Mouse (Mus musculus): ENCODE data around the gene Nadk2. TPM values are rescaled to one million over a fixed set of nuclear protein-coding genes. Genes with fewer than 3 reads are reported as not detected.

The Nadk2 gene
- 34.5 and 37.2 TPM in 2 replicates for polyA plus RNA-seq (2014; fragmentation: Nextera tagmentation; extraction: Ambion mirVana)

GRCm38 (mm10) chr15:9070912-9071555, at the start of gene Nadk2:
Gene Nadk2, plus strand, starts transcription at chr15:9071260.
- Histone ChIP-seq H3K36me3 (ENCODE audit: control insufficient read depth, insufficient read depth, low read length) (no peaks in the 10 kb centered on the region), H3K4me1 (ENCODE audit: control insufficient read depth, insufficient read depth, low read length) (no peaks in the 10 kb centered on the region; the same call in 1 of the 2 replicates), H3K27ac (replicated peaks; ENCODE audit: low read depth, low read length) (peak within 1 kb of the TSS; percentile 85), H3K27me3 (ENCODE audit: control insufficient read depth, insufficient read depth, low read length) (no peaks in the 10 kb centered on the region), H3K9me3 (ENCODE audit: control insufficient read depth, low read length) (no peaks in the 10 kb centered on the region), H3K4me2 (ENCODE audit: low read depth, severe bottlenecking) (peak within 1 kb of the TSS; percentile 81), H3K4me3 (ENCODE audit: low read depth, low read length) (peak within 1 kb of the TSS; percentile 90), H3K9ac (ENCODE audit: low read length) (peak within 1 kb of the TSS; percentile 87)
- DNase-seq (ENCODE audit: low spot score) (peak; percentile 98), ATAC-seq (ENCODE audit: insufficient number of reproducible peaks, low FRiP score, low TSS enrichment, low read depth) (peak; percentile 100)
- WGBS, result under 1% methylated on average over 32 of the region's 54 CpGs

DNA sequence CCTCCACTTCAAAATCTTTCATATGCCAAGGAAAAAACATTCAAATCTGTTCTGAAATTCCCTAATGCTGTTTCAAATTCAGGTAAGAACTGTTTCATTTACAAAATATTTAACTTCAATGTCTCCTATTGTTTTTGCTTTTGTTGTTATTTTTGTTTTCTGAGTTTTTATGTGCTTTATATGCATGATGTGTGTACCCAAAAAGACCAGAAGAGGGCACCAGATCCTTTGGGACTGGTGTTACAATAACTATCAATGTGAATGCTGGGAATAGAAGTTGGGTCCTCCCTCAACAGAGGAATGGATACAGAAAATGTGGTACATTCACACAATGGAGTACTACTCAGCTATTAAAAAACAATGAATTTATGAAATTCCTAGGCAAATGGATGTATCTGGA, 15.4 kb upstream of the Nadk2 start:
- no peak for ATAC-seq (ENCODE audit: insufficient number of reproducible peaks, low FRiP score, low TSS enrichment, low read depth)
- Histone ChIP-seq H3K9ac (ENCODE audit: low read length) (no peak overlapping the region), H3K27me3 (ENCODE audit: control insufficient read depth, insufficient read depth, low read length) (no peaks in the 10 kb centered on the region), H3K4me2 (ENCODE audit: low read depth, severe bottlenecking) (no peak overlapping the region), H3K27ac (replicated peaks; ENCODE audit: low read depth, low read length) (no peak overlapping the region), H3K4me3 (ENCODE audit: low read depth, low read length) (no peak overlapping the region), H3K36me3 (ENCODE audit: control insufficient read depth, insufficient read depth, low read length) (no peaks in the 10 kb centered on the region), H3K4me1 (ENCODE audit: control insufficient read depth, insufficient read depth, low read length) (no peaks in the 10 kb centered on the region), H3K9me3 (ENCODE audit: control insufficient read depth, low read length) (no peaks in the 10 kb centered on the region)
- DNase-seq (ENCODE audit: low spot score), result no peak

GRCm38 (mm10) chr15:9059856-9060255, 11.2 kb upstream of the Nadk2 start:
- H3K27ac ChIP-seq (replicated peaks; ENCODE audit: low read depth, low read length), result no peak overlapping the region
- H3K27me3 ChIP-seq (ENCODE audit: control insufficient read depth, insufficient read depth, low read length), result no peaks in the 10 kb centered on the region
- H3K4me2 ChIP-seq (ENCODE audit: low read depth, severe bottlenecking), result no peak overlapping the region
- H3K4me3 ChIP-seq (ENCODE audit: low read depth, low read length), result no peak overlapping the region
- H3K9ac ChIP-seq (ENCODE audit: low read length), result no peak overlapping the region
- no peaks in the 10 kb centered on the region for H3K4me1 ChIP-seq (ENCODE audit: control insufficient read depth, insufficient read depth, low read length)
- no peak for DNase-seq (ENCODE audit: low spot score)
- WGBS, result 87% methylated on average over 2 of the region's 2 CpGs
- no peaks in the 10 kb centered on the region for H3K9me3 ChIP-seq (ENCODE audit: control insufficient read depth, low read length)
- H3K36me3 ChIP-seq (ENCODE audit: control insufficient read depth, insufficient read depth, low read length), result no peaks in the 10 kb centered on the region
- no peak for ATAC-seq (ENCODE audit: insufficient number of reproducible peaks, low FRiP score, low TSS enrichment, low read depth)

GRCm38 (mm10) chr15:9061150-9061882, 9.7 kb upstream of the Nadk2 start:
- no peaks in the 10 kb centered on the region for H3K9me3 ChIP-seq (ENCODE audit: control insufficient read depth, low read length)
- ATAC-seq (ENCODE audit: insufficient number of reproducible peaks, low FRiP score, low TSS enrichment, low read depth), result no peak
- no peak for DNase-seq (ENCODE audit: low spot score)
- no peaks in the 10 kb centered on the region for H3K4me1 ChIP-seq (ENCODE audit: control insufficient read depth, insufficient read depth, low read length)
- no peak overlapping the region for H3K9ac ChIP-seq (ENCODE audit: low read length)
- 83% methylated on average over 7 of the region's 7 CpGs for WGBS
- H3K27me3 ChIP-seq (ENCODE audit: control insufficient read depth, insufficient read depth, low read length), result no peaks in the 10 kb centered on the region
- no peak overlapping the region for H3K27ac ChIP-seq (replicated peaks; ENCODE audit: low read depth, low read length)
- H3K36me3 ChIP-seq (ENCODE audit: control insufficient read depth, insufficient read depth, low read length), result no peaks in the 10 kb centered on the region
- H3K4me3 ChIP-seq (ENCODE audit: low read depth, low read length), result no peak overlapping the region
- H3K4me2 ChIP-seq (ENCODE audit: low read depth, severe bottlenecking), result no peak overlapping the region

DNA sequence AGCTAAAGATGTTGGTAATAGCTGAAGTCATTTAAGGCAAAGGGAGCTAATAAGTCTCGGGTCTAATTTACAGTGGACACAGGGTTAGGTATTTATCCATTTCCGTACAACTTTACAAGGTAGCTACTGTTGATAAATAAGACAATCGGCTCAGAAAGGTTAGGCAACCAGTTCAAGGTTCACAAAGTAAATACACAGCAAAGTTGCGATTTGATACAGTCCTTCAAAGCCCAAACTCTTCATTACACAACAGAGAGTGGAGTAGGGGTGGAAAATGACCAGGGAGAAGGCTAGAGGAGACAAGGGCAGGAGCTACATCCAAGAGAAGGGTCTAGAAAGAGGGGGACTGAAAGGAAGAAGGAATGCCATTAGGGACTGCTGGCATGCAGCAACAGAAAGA, 2.2 kb upstream of the Nadk2 start:
- DNase-seq (ENCODE audit: low spot score), result no peak
- 83% methylated on average over 4 of the region's 4 CpGs for WGBS
- Histone ChIP-seq H3K36me3 (ENCODE audit: control insufficient read depth, insufficient read depth, low read length) (no peaks in the 10 kb centered on the region), H3K9ac (ENCODE audit: low read length) (no peak overlapping the region), H3K27me3 (ENCODE audit: control insufficient read depth, insufficient read depth, low read length) (no peaks in the 10 kb centered on the region), H3K4me3 (ENCODE audit: low read depth, low read length) (no peak overlapping the region), H3K4me2 (ENCODE audit: low read depth, severe bottlenecking) (no peak overlapping the region), H3K4me1 (ENCODE audit: control insufficient read depth, insufficient read depth, low read length) (no peaks in the 10 kb centered on the region; the same call in 1 of the 2 replicates), H3K27ac (replicated peaks; ENCODE audit: low read depth, low read length) (no peak overlapping the region), H3K9me3 (ENCODE audit: control insufficient read depth, low read length) (no peaks in the 10 kb centered on the region)
- no peak for ATAC-seq (ENCODE audit: insufficient number of reproducible peaks, low FRiP score, low TSS enrichment, low read depth)

DNA sequence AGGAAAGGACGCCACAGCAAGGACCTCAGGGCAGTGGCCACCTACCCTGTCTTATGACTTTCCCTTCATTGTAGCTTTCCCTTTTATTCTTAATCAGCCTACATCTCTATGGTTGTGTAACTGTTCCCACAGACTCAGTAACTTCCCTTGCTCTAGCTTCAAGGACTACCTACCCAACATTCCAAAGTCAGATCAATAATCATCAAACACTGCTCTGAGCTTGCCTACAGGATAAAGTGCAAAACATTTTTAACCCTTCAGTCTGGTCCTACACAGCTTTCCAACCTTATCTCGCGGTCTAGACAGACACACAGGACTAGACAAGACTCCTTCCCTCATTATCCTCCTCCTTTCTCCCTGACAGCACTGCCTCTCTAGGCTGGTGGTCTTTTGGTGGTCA, 707 bp upstream of the Nadk2 start:
- H3K4me2 ChIP-seq (ENCODE audit: low read depth, severe bottlenecking), result peak overlapping the region; percentile 81
- 4% methylated on average over 3 of the region's 3 CpGs for WGBS
- H3K4me1 ChIP-seq (ENCODE audit: control insufficient read depth, insufficient read depth, low read length), result no peaks in the 10 kb centered on the region; the same call in 1 of the 2 replicates
- ATAC-seq (ENCODE audit: insufficient number of reproducible peaks, low FRiP score, low TSS enrichment, low read depth), result no peak; the same call in 1 of the 2 replicates
- no peaks in the 10 kb centered on the region for H3K36me3 ChIP-seq (ENCODE audit: control insufficient read depth, insufficient read depth, low read length)
- peak; percentile 36 for DNase-seq (ENCODE audit: low spot score)
- no peaks in the 10 kb centered on the region for H3K9me3 ChIP-seq (ENCODE audit: control insufficient read depth, low read length)
- peak overlapping the region; percentile 90 for H3K4me3 ChIP-seq (ENCODE audit: low read depth, low read length)
- peak overlapping the region; percentile 85 for H3K27ac ChIP-seq (replicated peaks; ENCODE audit: low read depth, low read length)
- H3K27me3 ChIP-seq (ENCODE audit: control insufficient read depth, insufficient read depth, low read length), result no peaks in the 10 kb centered on the region
- H3K9ac ChIP-seq (ENCODE audit: low read length), result peak overlapping the region; percentile 87

DNA sequence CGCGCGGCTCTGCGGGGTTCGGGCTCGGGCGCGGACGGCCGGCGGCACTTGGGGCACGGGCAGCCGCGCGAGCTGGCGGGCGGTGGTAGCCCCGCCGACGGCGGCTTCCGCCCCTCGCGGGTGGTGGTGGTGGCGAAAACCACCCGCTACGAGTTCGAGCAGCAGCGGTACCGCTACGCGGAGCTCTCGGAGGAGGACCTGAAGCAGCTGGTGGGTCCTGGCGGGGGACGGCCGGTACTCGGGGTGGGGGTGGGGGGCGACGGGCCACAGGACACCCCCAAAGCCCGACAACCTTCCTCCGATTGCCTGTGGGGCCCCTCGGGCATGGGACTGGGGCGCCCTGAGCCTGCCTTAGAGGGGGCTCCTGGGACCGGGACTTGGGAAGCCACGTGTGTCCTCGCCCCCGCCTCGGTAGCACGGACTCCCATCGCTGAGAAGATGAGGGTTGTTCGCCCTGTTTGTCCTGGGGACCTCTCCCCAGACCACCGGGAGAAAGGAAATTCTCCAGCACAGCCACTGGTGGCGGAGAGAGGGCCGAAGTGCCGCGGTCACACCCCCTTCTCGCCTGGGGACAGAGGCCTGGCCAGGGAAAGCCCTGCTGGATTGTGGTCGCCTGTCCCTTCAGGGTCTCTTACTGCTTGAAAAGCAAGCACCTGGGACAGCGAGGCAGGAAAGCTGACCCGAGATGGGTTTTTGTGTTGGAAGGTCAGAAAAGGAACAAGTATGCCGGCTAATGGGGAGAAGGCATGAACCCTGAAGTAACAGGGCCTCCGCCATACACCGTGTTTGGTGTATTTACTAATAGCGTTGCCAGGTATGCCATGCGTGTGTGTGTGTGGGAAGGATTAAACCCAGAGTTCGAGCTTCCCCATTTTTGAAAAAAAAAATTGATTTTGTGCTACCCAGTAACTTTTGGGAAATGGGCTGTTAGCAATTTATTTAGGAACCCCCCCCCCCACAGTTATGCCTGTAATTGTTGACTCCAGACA, 790 bp downstream of the Nadk2 start:
- H3K4me1 ChIP-seq (ENCODE audit: control insufficient read depth, insufficient read depth, low read length), result no peaks in the 10 kb centered on the region; the same call in 1 of the 2 replicates
- DNase-seq (ENCODE audit: low spot score) (peak; percentile 76), ATAC-seq (ENCODE audit: insufficient number of reproducible peaks, low FRiP score, low TSS enrichment, low read depth) (peak; percentile 35)

DNA sequence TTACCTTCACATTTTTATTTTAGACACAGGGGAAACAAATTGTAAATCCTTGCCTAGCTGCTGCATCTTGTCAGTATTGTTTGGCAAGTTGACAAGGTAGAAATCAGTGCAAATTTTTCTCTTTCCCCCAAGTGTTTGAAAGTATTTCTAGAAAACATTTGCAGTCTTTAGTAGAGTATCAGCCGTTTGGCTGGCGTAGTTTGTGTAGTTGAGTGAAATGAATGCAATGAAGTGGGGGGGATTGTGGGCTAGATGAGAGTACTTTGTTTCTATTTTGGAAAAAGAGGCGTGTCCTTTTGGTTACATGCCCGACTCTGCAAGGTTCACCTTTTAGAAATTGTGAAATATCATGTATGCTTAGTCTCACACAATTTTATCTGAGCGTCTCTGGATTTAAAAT, 1.6 kb downstream of the Nadk2 start:
- Histone ChIP-seq H3K9me3 (ENCODE audit: control insufficient read depth, low read length) (no peaks in the 10 kb centered on the region), H3K9ac (ENCODE audit: low read length) (no peak overlapping the region), H3K27ac (replicated peaks; ENCODE audit: low read depth, low read length) (no peak overlapping the region), H3K4me2 (ENCODE audit: low read depth, severe bottlenecking) (peak overlapping the region; percentile 69), H3K4me3 (ENCODE audit: low read depth, low read length) (peak overlapping the region; percentile 90), H3K36me3 (ENCODE audit: control insufficient read depth, insufficient read depth, low read length) (no peaks in the 10 kb centered on the region), H3K4me1 (ENCODE audit: control insufficient read depth, insufficient read depth, low read length) (no peaks in the 10 kb centered on the region; the same call in 1 of the 2 replicates), H3K27me3 (ENCODE audit: control insufficient read depth, insufficient read depth, low read length) (no peaks in the 10 kb centered on the region)
- 48% methylated on average over 5 of the region's 5 CpGs for WGBS
- ATAC-seq (ENCODE audit: insufficient number of reproducible peaks, low FRiP score, low TSS enrichment, low read depth) (no peak), DNase-seq (ENCODE audit: low spot score) (no peak)

More for the DNA sequence above, 790 bp downstream of the Nadk2 start:
- H3K36me3 ChIP-seq (ENCODE audit: control insufficient read depth, insufficient read depth, low read length), result no peaks in the 10 kb centered on the region
- H3K4me3 ChIP-seq (ENCODE audit: low read depth, low read length), result peak overlapping the region; percentile 90
- under 1% methylated on average over 57 of the region's 66 CpGs for WGBS
- no peaks in the 10 kb centered on the region for H3K27me3 ChIP-seq (ENCODE audit: control insufficient read depth, insufficient read depth, low read length)
- H3K27ac ChIP-seq (replicated peaks; ENCODE audit: low read depth, low read length), result peak overlapping the region; percentile 84
- peak overlapping the region; percentile 69 for H3K4me2 ChIP-seq (ENCODE audit: low read depth, severe bottlenecking)
- H3K9me3 ChIP-seq (ENCODE audit: control insufficient read depth, low read length), result no peaks in the 10 kb centered on the region
- peak overlapping the region; percentile 87 for H3K9ac ChIP-seq (ENCODE audit: low read length)

All from limb, embryonic 11.5 days (tissue).